Mouse (Mus musculus): Measurements from ENCODE around the gene Ank. TPM values are rescaled to one million over a fixed set of nuclear protein-coding genes. Genes with fewer than 3 reads are reported as not detected.

The Ank gene
- polyA plus RNA-seq, 1 experiment, result 9.7 TPM

GRCm38 (mm10) chr15:27623286-27623685, 156.8 kb downstream of the Ank start:
- Histone ChIP-seq H3K4me3 (ENCODE audit: low read depth, low read length) (no peak overlapping the region), H3K36me3 (ENCODE audit: control insufficient read depth, insufficient read depth, low read length, poor library complexity, severe bottlenecking) (peaks cover 14% of the 10 kb centered on the region)

DNA sequence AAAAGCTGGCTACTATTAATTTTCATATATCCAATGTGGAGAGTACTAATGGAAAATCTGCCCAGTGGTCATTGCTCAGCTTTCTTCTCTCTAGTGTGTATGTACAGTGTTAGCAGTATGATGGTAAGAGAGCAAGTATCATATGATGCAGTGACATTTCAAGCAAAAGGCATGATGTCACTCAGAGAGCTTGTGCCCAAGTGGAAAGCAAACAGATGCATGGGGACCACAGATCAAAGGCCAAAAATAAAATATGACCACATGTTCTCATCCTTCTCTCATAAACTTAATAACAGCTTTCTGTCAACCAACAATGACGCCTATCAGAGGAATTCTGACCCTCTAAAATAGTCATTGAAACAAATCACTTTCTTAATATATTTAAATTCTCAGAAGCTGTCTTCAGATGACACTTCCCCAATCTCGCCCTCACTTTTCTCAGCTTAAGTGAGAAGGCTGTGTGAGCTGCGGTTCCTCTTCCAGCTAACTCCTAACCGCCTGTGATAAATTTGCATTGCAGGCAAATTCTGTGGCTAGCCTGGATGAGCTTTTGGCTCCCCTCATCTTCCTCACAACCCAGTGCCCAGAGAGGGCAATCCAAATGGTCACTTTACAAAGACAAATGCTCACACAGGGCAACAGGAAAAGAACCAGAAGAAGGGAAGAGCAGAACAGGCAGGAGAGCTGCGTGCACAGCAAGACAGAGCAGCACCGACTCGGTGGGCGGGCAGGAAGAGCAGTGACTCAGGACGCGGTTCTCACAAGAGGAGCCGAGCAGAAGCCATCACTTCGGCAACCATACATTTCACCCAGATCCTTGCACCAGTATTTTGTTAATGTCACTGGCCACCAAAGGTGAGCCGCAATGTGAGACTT, 158.8 kb downstream of the Ank start:
- H3K4me1 ChIP-seq (ENCODE audit: control insufficient read depth, insufficient read depth, low read length), result no peaks in the 10 kb centered on the region
- TF ChIP-seq POLR2A (IDR thresholded peaks at IDR 0.05; ENCODE audit: insufficient read depth, low read length) (no peak), EP300 (IDR thresholded peaks at IDR 0.05; ENCODE audit: insufficient read depth, low read depth, low read length) (no peak), CTCF (IDR thresholded peaks at IDR 0.05; ENCODE audit: low read depth, low read length) (no peak)
- H3K9ac ChIP-seq (ENCODE audit: low read depth, poor library complexity, severe bottlenecking), result no peak overlapping the region
- H3K36me3 ChIP-seq (ENCODE audit: control insufficient read depth, insufficient read depth, low read length, poor library complexity, severe bottlenecking), result peaks cover 7% of the 10 kb centered on the region
- H3K27ac ChIP-seq (ENCODE audit: insufficient read depth, low read length), result no peak overlapping the region
- no peak overlapping the region for H3K4me3 ChIP-seq (ENCODE audit: low read depth, low read length)
- H3K9me3 ChIP-seq (replicated peaks; ENCODE audit: control insufficient read depth, insufficient read depth, low read length, poor library complexity, severe bottlenecking), result no peaks in the 10 kb centered on the region
- H3K27me3 ChIP-seq (ENCODE audit: control insufficient read depth, insufficient read depth, low read length, poor library complexity, severe bottlenecking), result no peaks in the 10 kb centered on the region

More at GRCm38 (mm10) chr15:27623286-27623685, 156.8 kb downstream of the Ank start:
- Histone ChIP-seq H3K9me3 (replicated peaks; ENCODE audit: control insufficient read depth, insufficient read depth, low read length, poor library complexity, severe bottlenecking) (no peaks in the 10 kb centered on the region), H3K4me1 (ENCODE audit: control insufficient read depth, insufficient read depth, low read length) (no peaks in the 10 kb centered on the region), H3K27me3 (ENCODE audit: control insufficient read depth, insufficient read depth, low read length, poor library complexity, severe bottlenecking) (no peaks in the 10 kb centered on the region), H3K9ac (ENCODE audit: low read depth, poor library complexity, severe bottlenecking) (no peak overlapping the region), H3K27ac (ENCODE audit: insufficient read depth, low read length) (no peak overlapping the region)
- TF ChIP-seq POLR2A (IDR thresholded peaks at IDR 0.05; ENCODE audit: insufficient read depth, low read length), result no peak
- no peak for TF ChIP-seq EP300 (IDR thresholded peaks at IDR 0.05; ENCODE audit: insufficient read depth, low read depth, low read length)
- TF ChIP-seq CTCF (IDR thresholded peaks at IDR 0.05; ENCODE audit: low read depth, low read length), result no peak

DNA sequence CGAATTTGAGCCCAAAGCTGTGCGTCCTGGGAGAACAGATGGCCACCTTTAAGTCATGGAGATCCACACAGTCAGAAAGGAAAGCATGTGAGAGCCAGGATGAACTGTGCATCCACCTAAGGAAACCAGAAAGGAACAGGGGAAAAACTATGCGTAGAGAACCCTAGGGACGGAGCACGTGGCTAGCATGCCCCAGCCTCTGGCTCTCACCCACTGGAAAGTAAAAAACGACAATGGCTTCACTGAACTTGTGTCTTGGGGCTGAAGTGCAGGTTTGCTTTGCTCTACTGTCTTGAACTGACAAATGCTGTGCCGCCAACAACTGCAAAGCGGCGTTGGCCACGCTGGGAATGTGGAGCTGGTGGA, 159.4 kb downstream of the Ank start:
- no peaks in the 10 kb centered on the region for H3K27me3 ChIP-seq (ENCODE audit: control insufficient read depth, insufficient read depth, low read length, poor library complexity, severe bottlenecking)
- no peak overlapping the region for H3K9ac ChIP-seq (ENCODE audit: low read depth, poor library complexity, severe bottlenecking)
- TF ChIP-seq POLR2A (IDR thresholded peaks at IDR 0.05; ENCODE audit: insufficient read depth, low read length) (no peak), CTCF (IDR thresholded peaks at IDR 0.05; ENCODE audit: low read depth, low read length) (no peak), EP300 (IDR thresholded peaks at IDR 0.05; ENCODE audit: insufficient read depth, low read depth, low read length) (no peak)
- H3K36me3 ChIP-seq (ENCODE audit: control insufficient read depth, insufficient read depth, low read length, poor library complexity, severe bottlenecking), result peaks cover 5% of the 10 kb centered on the region
- no peaks in the 10 kb centered on the region for H3K4me1 ChIP-seq (ENCODE audit: control insufficient read depth, insufficient read depth, low read length)
- H3K4me3 ChIP-seq (ENCODE audit: low read depth, low read length), result no peak overlapping the region
- H3K27ac ChIP-seq (ENCODE audit: insufficient read depth, low read length), result no peak overlapping the region
- H3K9me3 ChIP-seq (replicated peaks; ENCODE audit: control insufficient read depth, insufficient read depth, low read length, poor library complexity, severe bottlenecking), result no peaks in the 10 kb centered on the region

GRCm38 (mm10) chr15:27626314-27626713, 159.8 kb downstream of the Ank start:
- H3K27ac ChIP-seq (ENCODE audit: insufficient read depth, low read length), result no peak overlapping the region
- H3K9ac ChIP-seq (ENCODE audit: low read depth, poor library complexity, severe bottlenecking), result no peak overlapping the region
- H3K27me3 ChIP-seq (ENCODE audit: control insufficient read depth, insufficient read depth, low read length, poor library complexity, severe bottlenecking), result no peaks in the 10 kb centered on the region
- no peaks in the 10 kb centered on the region for H3K9me3 ChIP-seq (replicated peaks; ENCODE audit: control insufficient read depth, insufficient read depth, low read length, poor library complexity, severe bottlenecking)
- no peak for TF ChIP-seq POLR2A (IDR thresholded peaks at IDR 0.05; ENCODE audit: insufficient read depth, low read length)
- TF ChIP-seq CTCF (IDR thresholded peaks at IDR 0.05; ENCODE audit: low read depth, low read length), result no peak
- TF ChIP-seq EP300 (IDR thresholded peaks at IDR 0.05; ENCODE audit: insufficient read depth, low read depth, low read length), result no peak
- H3K4me1 ChIP-seq (ENCODE audit: control insufficient read depth, insufficient read depth, low read length), result no peaks in the 10 kb centered on the region
- no peak overlapping the region for H3K4me3 ChIP-seq (ENCODE audit: low read depth, low read length)
- peaks cover 5% of the 10 kb centered on the region for H3K36me3 ChIP-seq (ENCODE audit: control insufficient read depth, insufficient read depth, low read length, poor library complexity, severe bottlenecking)

GRCm38 (mm10) chr15:27627794-27628193, 161.3 kb downstream of the Ank start:
- TF ChIP-seq CTCF (IDR thresholded peaks at IDR 0.05; ENCODE audit: low read depth, low read length) (no peak), POLR2A (IDR thresholded peaks at IDR 0.05; ENCODE audit: insufficient read depth, low read length) (no peak), EP300 (IDR thresholded peaks at IDR 0.05; ENCODE audit: insufficient read depth, low read depth, low read length) (no peak)
- H3K36me3 ChIP-seq (ENCODE audit: control insufficient read depth, insufficient read depth, low read length, poor library complexity, severe bottlenecking), result peaks cover 5% of the 10 kb centered on the region

DNA sequence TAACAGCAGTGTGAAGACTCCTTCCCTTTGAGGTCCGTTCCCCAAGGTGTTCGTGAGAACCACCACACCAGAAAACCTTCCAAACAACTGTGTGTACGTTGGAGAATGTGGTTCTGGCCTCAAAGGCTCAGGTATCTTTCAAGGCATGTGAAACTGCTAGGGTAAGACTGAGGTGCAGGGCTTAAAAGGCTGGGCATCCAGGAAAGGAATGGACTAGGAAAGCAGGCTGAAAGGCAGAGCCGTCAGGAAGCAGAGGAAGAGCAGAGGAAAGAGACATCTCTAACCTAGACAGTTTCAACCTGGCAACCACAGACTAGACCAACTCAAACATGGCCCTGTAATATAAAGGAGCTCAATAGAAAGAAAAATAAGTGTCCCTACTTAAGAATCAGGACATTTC, 162.6 kb downstream of the Ank start:
- H3K4me3 ChIP-seq (ENCODE audit: low read depth, low read length), result no peak overlapping the region
- no peak overlapping the region for H3K9ac ChIP-seq (ENCODE audit: low read depth, poor library complexity, severe bottlenecking)
- no peaks in the 10 kb centered on the region for H3K4me1 ChIP-seq (ENCODE audit: control insufficient read depth, insufficient read depth, low read length)
- no peaks in the 10 kb centered on the region; the same call in 1 of the 2 replicates for H3K36me3 ChIP-seq (ENCODE audit: control insufficient read depth, insufficient read depth, low read length, poor library complexity, severe bottlenecking)
- H3K27me3 ChIP-seq (ENCODE audit: control insufficient read depth, insufficient read depth, low read length, poor library complexity, severe bottlenecking), result no peaks in the 10 kb centered on the region
- no peaks in the 10 kb centered on the region for H3K9me3 ChIP-seq (replicated peaks; ENCODE audit: control insufficient read depth, insufficient read depth, low read length, poor library complexity, severe bottlenecking)
- H3K27ac ChIP-seq (ENCODE audit: insufficient read depth, low read length), result no peak overlapping the region
- TF ChIP-seq CTCF (IDR thresholded peaks at IDR 0.05; ENCODE audit: low read depth, low read length), result no peak
- TF ChIP-seq POLR2A (IDR thresholded peaks at IDR 0.05; ENCODE audit: insufficient read depth, low read length), result no peak
- TF ChIP-seq EP300 (IDR thresholded peaks at IDR 0.05; ENCODE audit: insufficient read depth, low read depth, low read length), result no peak

More at GRCm38 (mm10) chr15:27627794-27628193, 161.3 kb downstream of the Ank start:
- Histone ChIP-seq H3K9ac (ENCODE audit: low read depth, poor library complexity, severe bottlenecking) (no peak overlapping the region), H3K27me3 (ENCODE audit: control insufficient read depth, insufficient read depth, low read length, poor library complexity, severe bottlenecking) (no peaks in the 10 kb centered on the region), H3K4me1 (ENCODE audit: control insufficient read depth, insufficient read depth, low read length) (no peaks in the 10 kb centered on the region), H3K27ac (ENCODE audit: insufficient read depth, low read length) (no peak overlapping the region), H3K9me3 (replicated peaks; ENCODE audit: control insufficient read depth, insufficient read depth, low read length, poor library complexity, severe bottlenecking) (no peaks in the 10 kb centered on the region), H3K4me3 (ENCODE audit: low read depth, low read length) (no peak overlapping the region)

All from ES-Bruce4 (cell line).